In the genomic region with DNA sequence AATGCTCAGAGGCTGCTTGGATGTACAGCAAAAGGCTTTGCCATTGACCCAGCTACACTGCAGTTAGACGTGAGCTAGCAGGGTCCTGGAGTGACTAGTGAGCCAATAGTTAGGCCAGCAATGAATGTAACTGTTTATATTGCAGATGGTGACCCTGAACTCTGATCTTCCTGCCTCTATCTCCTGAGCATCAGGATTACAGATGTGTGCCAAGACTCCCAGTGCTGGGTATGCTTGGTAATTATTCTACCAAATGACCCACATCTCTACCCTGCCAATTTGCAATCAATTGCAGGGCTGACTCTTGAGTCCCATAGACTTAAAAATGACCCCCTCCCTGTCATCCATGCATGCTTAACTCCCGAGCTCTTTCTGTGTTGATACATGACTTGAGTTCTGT, we compare ENCODE assay signal across 26 mouse cellular contexts.
"Had no signal": no experiment of that assay in that cellular context is flagged by ENCODE, and none has a peak within 500 bp of the region (broad histone marks: within the 10 kb centered on the region; RNA-seq: fewer than 3 reads in every experiment).

No protein-coding gene starts in this region.

- H3K36me3 ChIP-seq: heart, embryonic 10.5 days; heart, embryonic 12.5 days; hindbrain, embryonic 10.5 days; hindbrain, embryonic 12.5 days; kidney, embryonic 15.5 days; limb, embryonic 13.5 days; limb, embryonic 15.5 days had no signal

- H3K9me3 ChIP-seq: heart, embryonic 10.5 days; heart, embryonic 12.5 days; hindbrain, embryonic 10.5 days; hindbrain, embryonic 12.5 days; kidney, embryonic 15.5 days; limb, embryonic 13.5 days; limb, embryonic 15.5 days had no signal

- DNase-seq: gastrocnemius, adult 2 months; gastrocnemius, postnatal 10 days; gastrocnemius, postnatal 25 days; heart, adult 18-20 months; heart, postnatal 10 days; heart, postnatal 4 days; kidney, adult 11 months; kidney, adult 2 months; kidney, adult 9 months; kidney, postnatal 14 days; kidney, postnatal 36 days; layer of hippocampus, adult 9-11 months; layer of hippocampus, postnatal 36 days; left cerebral cortex, postnatal 4 days; lung, adult 18-20 months had no signal

- H3K4me2 ChIP-seq: heart, embryonic 12.5 days; hindbrain, embryonic 12.5 days; hindbrain, embryonic 14.5 days; kidney, embryonic 15.5 days; limb, embryonic 13.5 days; limb, embryonic 15.5 days had no signal

- H3K9ac ChIP-seq: heart, embryonic 12.5 days; hindbrain, embryonic 12.5 days; hindbrain, embryonic 14.5 days; kidney, embryonic 15.5 days; limb, embryonic 13.5 days; limb, embryonic 15.5 days had no signal

- H3K27ac ChIP-seq: gastrocnemius, adult 2 months; heart, embryonic 10.5 days; hindbrain, embryonic 10.5 days; hindbrain, embryonic 12.5 days; hindbrain, embryonic 14.5 days; hindbrain, postnatal 0 days; kidney, embryonic 15.5 days; kidney, postnatal 0 days; limb, embryonic 13.5 days; limb, embryonic 15.5 days had no signal

- ATAC-seq: hindbrain, postnatal 0 days; intestine, embryonic 16.5 days had no signal

- H3K4me3 ChIP-seq: gastrocnemius, adult 2 months; heart, embryonic 10.5 days; heart, embryonic 12.5 days; hindbrain, embryonic 10.5 days; hindbrain, embryonic 12.5 days; kidney, embryonic 15.5 days; limb, embryonic 13.5 days; limb, embryonic 15.5 days had no signal

- H3K4me1 ChIP-seq: limb, embryonic 13.5 days had no signal

- H3K27me3 ChIP-seq: hindbrain, embryonic 12.5 days; kidney, embryonic 15.5 days; limb, embryonic 15.5 days had no signal
